Mouse (Mus musculus) midbrain, embryonic 11.5 days (tissue): ENCODE data around the gene Adam23. TPM values are rescaled to one million over a fixed set of nuclear protein-coding genes. Genes with fewer than 3 reads are reported as not detected.

ENCODE experiments used
- polyA plus RNA-seq: library from polyadenylated mRNA; unstranded; fragments of >200 nt; fragmentation: Nextera tagmentation; extraction: Ambion mirVana; gene quantifications from 2 replicates; pipeline ENCODE4 v1.2.1, GENCODE M21; 2014

Gene Adam23
- polyA plus RNA-seq, 1 experiment from 2014 or later, result 8.0 TPM

Other genes starting within 250 kb of the Adam23 start
- gene Gpr1, start 231.3 kb upstream of the Adam23 start, polyA plus RNA-seq, result 0.08 and 0.22 TPM in 2 replicates
- 16.5 and 17.5 TPM in 2 replicates for gene Zdbf2, start 172.6 kb upstream of the Adam23 start, polyA plus RNA-seq
- gene Gm39653, start 170.1 kb downstream of the Adam23 start, polyA plus RNA-seq, result not detected in 2 replicates
- not detected in 2 replicates for gene Dytn, start 241.0 kb downstream of the Adam23 start, polyA plus RNA-seq